Mouse (Mus musculus) forebrain, embryonic 10.5 days (tissue): Measurements from ENCODE around the gene Dctd. TPM values are rescaled to one million over a fixed set of nuclear protein-coding genes. Genes with fewer than 3 reads are reported as not detected.

Source experiments
- polyA plus RNA-seq: library from polyadenylated mRNA; unstranded; fragments of >200 nt; fragmentation: Nextera tagmentation; extraction: Ambion mirVana; gene quantifications from 2 replicates; pipeline ENCODE4 v1.2.1, GENCODE M21; 2016

Gene Dctd
- polyA plus RNA-seq, 1 experiment from 2014 or later = 50.0 TPM

Other genes with a start within 250 kb of the Dctd start
- gene Wwc2, start 108.2 kb upstream of the Dctd start, polyA plus RNA-seq = 7.8 and 8.5 TPM in 2 replicates